Mouse (Mus musculus) left cerebral cortex, postnatal 14 days (tissue): ENCODE measurements around the gene Prr13. TPM values are rescaled to one million over a fixed set of nuclear protein-coding genes. Genes with fewer than 3 reads are reported as not detected.

ENCODE experiments used
- DNase-seq, 2 experiments: peaks; one replicate each; pipeline ENCODE4 v3.0.0; 2021 to 2022; ENCODE audit warnings: low spot score in 2 of 2, mixed read lengths in 1 of 2
- intact Hi-C: fragments of 180-260 bp; cut with DNase I; formaldehyde crosslinking; loops from one replicate; pipeline ENCODE4 v1.15.1; 2025
- total RNA-seq, 2 experiments: library from RNA; stranded (reverse); gene quantifications; 2 replicates each; pipeline ENCODE4 v1.2.3; 2021

Gene Prr13
- total RNA-seq, 2 experiments from 2014 or later, result 22.3 to 24.8 TPM

GRCm38 (mm10) chr15:102501084-102501814 is 42.4 kb downstream of the Prr13 start:
- intact Hi-C loops, result no loop called here

DNA sequence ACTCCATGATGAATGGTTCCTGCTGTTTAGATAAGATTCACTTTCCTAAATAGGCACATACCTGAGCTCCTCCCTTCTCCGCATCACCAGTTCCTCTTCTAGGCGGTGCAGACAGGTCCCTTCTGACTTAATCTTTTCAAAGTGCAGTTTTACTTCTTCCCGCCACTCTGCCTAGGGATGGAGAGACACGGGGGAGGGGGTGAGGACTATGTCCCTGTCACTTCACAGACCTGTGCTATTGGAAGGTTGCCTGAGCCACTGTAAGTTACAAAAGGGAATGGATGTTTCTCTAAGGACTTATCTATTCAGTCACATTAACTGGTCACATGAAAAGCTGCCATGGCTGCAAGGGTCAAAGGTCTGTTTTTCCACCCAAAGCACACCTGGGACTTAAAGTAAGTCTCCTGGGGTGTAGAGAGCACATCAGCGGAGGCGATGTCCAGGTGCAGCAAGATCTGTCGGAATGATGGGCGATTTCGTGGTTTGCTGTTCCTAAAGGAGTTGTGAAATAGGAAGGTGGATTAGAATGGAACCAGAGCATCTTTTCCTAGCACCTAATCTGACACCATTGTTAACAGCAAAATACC is 43.5 kb downstream of the Prr13 start:
- no peak for DNase-seq
- intact Hi-C loops, result no loop called here

More at GRCm38 (mm10) chr15:102501084-102501814, 42.4 kb downstream of the Prr13 start:
- no peak for DNase-seq

GRCm38 (mm10) chr15:102503447-102503846 is 44.6 kb downstream of the Prr13 start, which contains the start of gene Gm10337:
Gm10337 (plus strand) TSS chr15:102503722.
- intact Hi-C loops, result no loop called here
- no peak for DNase-seq

DNA sequence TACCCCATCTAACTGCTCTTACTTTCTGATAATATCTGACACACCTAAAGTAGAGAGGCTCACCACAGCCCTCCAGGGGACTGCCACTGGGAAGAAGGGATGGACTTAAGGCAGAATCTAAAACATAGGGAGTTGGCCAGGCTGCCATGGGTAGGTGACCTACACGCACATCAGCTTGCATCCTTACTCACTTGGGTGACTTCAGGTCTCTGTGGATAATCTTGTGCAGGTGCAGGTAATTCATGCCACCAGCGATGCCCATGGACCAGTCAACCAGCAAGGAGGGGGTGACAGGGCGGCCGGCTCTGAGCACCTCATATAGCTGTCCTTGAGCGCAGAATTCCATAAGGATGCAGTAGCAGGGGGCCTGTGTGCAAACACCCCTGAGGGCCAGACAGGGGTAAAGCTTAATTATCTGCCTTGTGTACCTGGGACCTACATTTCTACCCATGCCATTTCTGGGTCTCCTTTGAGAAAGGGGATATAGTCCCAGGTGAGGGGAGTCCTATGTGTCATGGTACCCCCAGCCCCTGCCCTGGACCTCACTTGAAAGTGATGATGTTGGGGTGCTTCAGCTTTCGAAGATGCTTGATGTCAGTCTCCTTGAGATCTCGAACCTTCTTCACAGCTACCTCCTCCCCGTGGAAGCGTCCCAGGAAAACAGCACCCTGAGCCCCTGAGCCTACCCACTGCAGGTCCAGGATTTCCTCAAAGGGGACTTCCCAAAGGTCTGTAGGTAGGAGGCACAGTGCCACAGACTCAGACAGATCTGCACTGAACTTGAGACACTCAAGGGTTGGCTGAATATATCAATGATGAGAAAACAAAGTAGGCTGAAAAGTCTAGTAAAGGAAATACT is 45.3 kb downstream of the Prr13 start:
- no peak for DNase-seq
- intact Hi-C loops, result no loop called here

- intact Hi-C loops, result no loop called here
- no peak for DNase-seq
Measured at GRCm38 (mm10) chr15:102505073-102505769, 46.4 kb downstream of the Prr13 start.

DNA sequence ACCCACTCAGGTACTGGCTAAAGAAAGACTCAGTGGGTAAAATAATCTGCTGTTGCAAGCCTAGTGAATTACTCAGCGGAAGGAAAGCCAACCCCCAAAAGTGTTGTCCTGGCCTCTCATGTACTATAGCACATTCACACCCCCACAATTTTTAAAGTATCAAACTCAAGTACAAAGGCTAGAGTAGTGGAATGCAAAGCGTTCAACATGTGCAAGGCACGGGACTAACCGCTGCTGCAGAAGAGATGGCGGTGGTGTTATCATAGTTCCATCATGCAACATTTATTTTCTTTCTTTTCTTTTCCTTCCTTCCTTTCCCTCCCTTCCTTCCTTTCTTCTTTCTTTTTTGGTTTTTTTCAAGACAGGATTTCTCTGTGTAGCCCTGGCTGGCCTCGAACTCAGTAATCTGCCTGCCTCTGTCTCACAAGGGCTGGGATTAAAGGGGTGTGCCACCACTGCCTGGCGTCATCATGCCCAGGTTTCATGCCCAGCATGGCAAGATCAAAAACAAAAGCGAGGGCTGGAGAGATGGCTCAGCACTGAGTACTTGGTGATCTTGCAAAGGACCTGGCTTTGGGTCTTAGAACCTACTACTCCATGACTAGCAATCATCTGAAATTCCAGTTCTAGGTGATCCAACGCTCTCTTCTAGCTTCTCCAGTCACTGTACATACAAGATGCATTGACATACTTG is 47.1 kb downstream of the Prr13 start:
- intact Hi-C loops, result no loop called here
- no peak for DNase-seq

GRCm38 (mm10) chr15:102506464-102506830 is 47.6 kb downstream of the Prr13 start:
- no peak for DNase-seq
- intact Hi-C loops, result no loop called here

- no peak for DNase-seq
- intact Hi-C loops, result no loop called here
Measured at GRCm38 (mm10) chr15:102506864-102507263, 48.0 kb downstream of the Prr13 start.

DNA sequence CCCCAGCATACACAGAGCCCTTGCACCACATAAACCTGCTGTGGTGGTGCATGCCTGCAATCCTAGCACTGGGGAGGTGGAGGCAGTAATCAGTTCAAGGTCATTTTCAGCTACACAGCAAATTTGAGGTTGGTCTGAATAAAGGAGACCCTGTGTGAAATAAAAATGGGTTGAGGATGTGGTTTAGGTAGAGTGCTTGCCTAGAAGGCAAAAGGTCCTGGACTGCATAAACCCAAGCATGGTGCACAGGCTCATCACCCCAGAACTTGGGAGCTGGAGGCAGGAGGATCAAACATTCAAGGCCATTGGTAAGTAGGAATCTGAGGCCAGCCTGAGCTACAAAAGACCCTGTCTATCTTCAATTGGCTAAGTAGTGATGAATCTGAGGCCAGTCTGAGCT is 48.7 kb downstream of the Prr13 start:
- no peak for DNase-seq
- intact Hi-C loops, result no loop called here

- intact Hi-C loops, result no loop called here
- DNase-seq, result no peak
Measured at GRCm38 (mm10) chr15:102508336-102508735, 49.5 kb downstream of the Prr13 start.

DNA sequence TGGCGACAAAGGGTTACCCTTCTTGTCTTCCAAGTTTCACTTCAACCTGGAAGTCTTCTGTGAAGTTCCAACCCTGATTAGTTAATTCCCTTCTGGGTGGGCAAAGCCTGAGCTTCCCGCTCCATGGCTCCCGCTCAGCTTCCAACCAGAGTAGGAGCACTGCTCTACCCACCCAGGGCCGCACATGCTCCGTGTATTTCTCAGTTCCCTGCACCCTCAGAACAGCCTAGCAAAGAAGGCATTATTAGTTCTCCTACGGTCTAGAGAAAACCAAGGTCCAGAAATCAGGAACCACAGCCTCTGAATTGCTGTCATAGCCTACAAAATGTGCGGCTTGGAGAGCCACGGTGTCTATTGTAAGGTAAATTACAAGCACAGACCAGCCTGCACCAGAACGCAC is 51.3 kb downstream of the Prr13 start:
- DNase-seq, result peak in 1 of 2 experiments; percentile 47
- intact Hi-C loops, result loop anchor here (5.0 kb wide), 1 partner anchor 38 kb away; the partner anchor contains the start of gene Pcbp2

GRCm38 (mm10) chr15:102510590-102511284 is 51.9 kb downstream of the Prr13 start:
- peak; percentile 87 to 93 for DNase-seq
- intact Hi-C loops, result loop anchor here (5.0 kb wide), 1 partner anchor 38 kb away; the partner anchor contains the start of gene Pcbp2

DNA sequence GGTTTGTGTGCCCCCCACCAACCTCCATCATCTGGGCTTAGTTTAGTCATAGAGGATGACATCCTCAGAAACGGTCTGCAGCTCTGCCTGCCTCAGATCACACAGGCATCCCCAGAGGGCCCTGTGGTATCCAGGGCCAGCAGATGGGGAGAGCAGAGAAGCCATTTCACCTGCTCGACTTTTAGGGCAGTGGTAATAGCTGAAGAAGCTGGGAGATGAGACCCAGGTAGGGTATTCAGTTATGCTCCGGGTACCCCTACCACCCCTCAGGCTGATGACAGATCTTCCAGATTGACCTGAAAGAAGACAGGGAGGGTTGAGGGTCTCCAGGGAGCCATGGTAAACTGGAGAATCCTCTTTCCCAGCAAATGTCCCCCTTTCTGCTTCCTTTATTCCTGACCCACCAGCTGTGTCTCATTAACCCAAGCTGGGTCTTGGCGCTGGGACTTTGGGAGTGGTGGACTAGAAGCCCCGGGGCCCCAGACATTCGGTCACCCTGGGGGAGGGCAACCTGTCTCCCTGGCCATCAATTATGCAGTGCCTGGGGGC is 52.5 kb downstream of the Prr13 start:
- no peak for DNase-seq
- intact Hi-C loops, result loop anchor here (5.0 kb wide), 1 partner anchor 39 kb away; the partner anchor contains the start of gene Pcbp2

- intact Hi-C loops, result loop anchor here (5.0 kb wide), 1 partner anchor 40 kb away; the partner anchor contains the start of gene Pcbp2
- DNase-seq, result no peak
Measured at GRCm38 (mm10) chr15:102512010-102512409, 53.2 kb downstream of the Prr13 start.
